Mouse (Mus musculus): ENCODE results near the gene Nisch. TPM values are rescaled to one million over a fixed set of nuclear protein-coding genes. Genes with fewer than 3 reads are reported as not detected.

The Nisch gene
- total and polyA plus RNA-seq, 3 experiments, result 46.3 to 180 (median 85.2) TPM

DNA sequence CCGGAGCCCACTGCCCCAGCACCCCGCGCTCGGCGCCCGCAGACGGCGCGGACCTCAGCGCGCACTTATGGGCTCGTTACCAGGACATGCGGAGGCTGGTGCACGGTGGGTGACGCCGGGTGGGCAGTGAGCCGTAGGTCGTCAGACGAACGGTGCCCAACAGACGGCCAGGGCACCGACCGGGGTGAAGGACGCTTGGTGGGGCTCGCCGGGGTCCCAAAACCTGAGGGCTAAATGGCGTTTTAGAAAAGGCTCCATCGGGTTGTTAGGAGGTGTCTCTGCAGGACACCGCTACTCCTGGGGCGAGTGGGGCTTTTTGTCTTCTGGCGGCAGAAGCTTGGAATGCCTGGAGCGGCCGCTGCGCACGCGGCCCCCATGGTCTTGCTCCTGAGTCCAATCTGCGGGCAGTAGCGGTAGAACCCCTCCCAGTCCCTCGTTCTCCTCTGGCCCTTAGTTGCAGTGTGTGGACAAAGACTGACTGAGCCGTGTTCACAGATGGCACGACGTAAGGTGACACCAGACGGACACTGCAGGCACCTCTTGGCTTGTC, 85.4 kb downstream of the Nisch start:
- in situ Hi-C loops (cut with MboI; ENCODE audit: low pct_ligation_motif_present, low pct_unique_long_range_greater_than_20kb, low sequenced_read_pairs), result no loop called here
- Histone ChIP-seq H3K4me3 (replicated peaks in 1 of 3; ENCODE audit: low read depth in 2 of 3, low read length in 2 of 3, poor library complexity in 1 of 3) (peak overlapping the region; percentile 25 to 83 (median 32)), H3K4me2 (ENCODE audit: insufficient read depth, low read depth, poor library complexity, severe bottlenecking) (peak overlapping the region; percentile 80), H3K27me3 (replicated peaks) (peaks cover 33% of the 10 kb centered on the region), H3K9me3 (replicated peaks; ENCODE audit: low read length) (no peaks in the 10 kb centered on the region), H3K27ac (ENCODE audit: insufficient read depth, low read depth) (no peak overlapping the region), H3K9ac (ENCODE audit: insufficient read depth, low read depth) (peak overlapping the region; percentile 48), H3K79me2 (replicated peaks; ENCODE audit: control insufficient read depth, extremely low read depth, insufficient read depth, poor library complexity, severe bottlenecking) (peaks cover 11% of the 10 kb centered on the region), H3K4me1 (ENCODE audit: control insufficient read depth in 1 of 2, insufficient read depth in 2 of 2) (peaks cover 10 to 14% of the 10 kb centered on the region in 2 experiments), H3K36me3 (replicated peaks in 1 of 2; ENCODE audit: control insufficient read depth in 1 of 2, insufficient read depth in 1 of 2, low read length in 1 of 2) (peaks cover 11 to 14% of the 10 kb centered on the region in 2 experiments)
- dilution Hi-C loops (cut with MboI; ENCODE audit: extremely low pct_ligation_motif_present, extremely low pct_unique_long_range_greater_than_20kb, low sequenced_read_pairs), result no loop called here
- TF ChIP-seq MXI1 (IDR thresholded peaks at IDR 0.05; ENCODE audit: low read depth, low read length), result no peak
- no peak for TF ChIP-seq CTCF (conservative IDR thresholded peaks at IDR 0.05 in 1 of 2, IDR thresholded peaks at IDR 0.05 in 1 of 2; ENCODE audit: low read depth in 2 of 2, low read length in 2 of 2)
- no peak for TF ChIP-seq ZMIZ1 (IDR thresholded peaks at IDR 0.05; ENCODE audit: low read depth, low read length)
- TF ChIP-seq NELFE (IDR thresholded peaks at IDR 0.05; ENCODE audit: low read depth, low read length), result no peak
- TF ChIP-seq JUN (IDR thresholded peaks at IDR 0.05; ENCODE audit: insufficient read depth, low read depth, low read length), result no peak
- no peak for TF ChIP-seq TBP (conservative IDR thresholded peaks at IDR 0.05; ENCODE audit: low read depth, low read length)
- no peak for DNase-seq (ENCODE audit: extremely low read depth)

DNA sequence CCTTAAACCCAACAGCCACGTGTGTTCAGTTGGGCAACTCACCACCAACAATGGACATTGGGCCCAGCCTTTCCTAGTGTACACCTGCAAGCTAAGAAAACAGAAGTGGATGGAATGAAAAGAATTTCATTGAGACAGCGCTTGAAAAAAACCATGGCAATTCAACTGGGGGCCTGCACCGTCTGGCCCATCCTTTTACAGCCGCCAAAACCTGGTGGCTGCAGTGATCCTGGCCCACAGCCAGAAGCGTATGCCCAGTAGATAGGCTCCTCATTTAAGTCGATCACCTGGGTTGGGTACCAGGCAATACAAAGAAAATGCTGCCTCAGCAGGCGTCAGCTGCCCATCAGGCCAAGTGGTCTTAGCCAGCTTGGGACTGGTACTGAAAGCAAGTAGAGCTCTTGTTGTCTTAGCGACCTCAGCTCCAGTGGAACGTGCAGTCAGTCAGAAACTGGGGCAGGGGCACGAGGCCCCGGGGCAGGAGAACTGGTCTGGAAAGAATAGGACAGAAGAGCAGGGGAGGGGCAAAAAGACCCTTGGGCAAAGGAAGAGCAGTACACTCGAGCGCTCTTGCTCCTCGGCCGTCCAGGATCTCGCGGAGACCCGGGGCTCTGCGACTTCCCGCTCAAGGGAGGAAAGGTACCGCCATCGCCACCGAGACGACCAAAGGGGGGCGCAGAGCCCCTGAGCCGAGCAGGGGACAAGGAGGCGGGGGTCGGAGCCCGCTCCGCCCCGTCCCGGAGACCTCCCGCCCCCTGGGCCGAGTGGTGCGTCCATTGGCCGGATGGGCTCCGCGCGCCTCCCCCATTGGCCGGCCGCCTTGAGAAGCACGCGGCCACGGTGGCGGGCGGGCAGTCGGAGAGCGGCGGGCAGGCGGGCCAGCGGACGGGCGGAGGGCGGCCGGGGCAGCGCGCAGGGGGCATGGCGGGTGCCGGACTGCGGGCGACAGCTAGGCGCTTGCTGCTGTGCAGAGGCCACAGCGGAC, 86.2 kb downstream of the Nisch start, which contains the start of gene Nt5dc2:
Gene Nt5dc2 (plus strand): TSS at position 818 of the 985 bp plus-strand sequence.
- Histone ChIP-seq H3K27ac (ENCODE audit: insufficient read depth, low read depth) (peak within 1 kb of the TSS; percentile 2; the same call in 1 of the 2 replicates), H3K9ac (ENCODE audit: insufficient read depth, low read depth) (peak within 1 kb of the TSS; percentile 48), H3K4me2 (ENCODE audit: insufficient read depth, low read depth, poor library complexity, severe bottlenecking) (peak within 1 kb of the TSS; percentile 80), H3K4me3 (replicated peaks in 1 of 3; ENCODE audit: low read depth in 2 of 3, low read length in 2 of 3, poor library complexity in 1 of 3) (peak within 1 kb of the TSS; percentile 25 to 83 (median 32)), H3K9me3 (replicated peaks; ENCODE audit: low read length) (no peaks in the 10 kb centered on the region), H3K4me1 (ENCODE audit: control insufficient read depth in 1 of 2, insufficient read depth in 2 of 2) (peaks cover 13 to 19% of the 10 kb centered on the region in 2 experiments), H3K36me3 (replicated peaks in 1 of 2; ENCODE audit: control insufficient read depth in 1 of 2, insufficient read depth in 1 of 2, low read length in 1 of 2) (peaks cover 5 to 14% of the 10 kb centered on the region in 2 experiments), H3K79me2 (replicated peaks; ENCODE audit: control insufficient read depth, extremely low read depth, insufficient read depth, poor library complexity, severe bottlenecking) (peaks cover 11% of the 10 kb centered on the region), H3K27me3 (replicated peaks) (peaks cover 33% of the 10 kb centered on the region)
- no peak for DNase-seq (ENCODE audit: extremely low read depth)
- dilution Hi-C loops (cut with MboI; ENCODE audit: extremely low pct_ligation_motif_present, extremely low pct_unique_long_range_greater_than_20kb, low sequenced_read_pairs) (no loop called here), in situ Hi-C loops (cut with MboI; ENCODE audit: low pct_ligation_motif_present, low pct_unique_long_range_greater_than_20kb, low sequenced_read_pairs) (no loop called here)
- TF ChIP-seq NRF1 (IDR thresholded peaks at IDR 0.05; ENCODE audit: low read depth, low read length), result 0 out of 2 replicates have a peak, but pooled peaks have one; percentile 31
- TF ChIP-seq SIN3A (IDR thresholded peaks at IDR 0.05; ENCODE audit: low read length), result 0 out of 2 replicates have a peak, but pooled peaks have one; percentile 31
- no peak for TF ChIP-seq ETS1 (conservative IDR thresholded peaks at IDR 0.05; ENCODE audit: low read depth, low read length)
- no peak for TF ChIP-seq HCFC1 (IDR thresholded peaks at IDR 0.05; ENCODE audit: low read depth, low read length)
- TF ChIP-seq MYC (IDR thresholded peaks at IDR 0.05; ENCODE audit: low read depth, low read length), result no peak
- TF ChIP-seq MAZ (IDR thresholded peaks at IDR 0.05; ENCODE audit: low read depth, low read length), result peak; percentile 59; the same call in 1 of the 2 replicates
- no peak for TF ChIP-seq IRF4 (IDR thresholded peaks at IDR 0.05; ENCODE audit: low read depth, low read length)
- no peak for TF ChIP-seq UBTF (IDR thresholded peaks at IDR 0.05; ENCODE audit: low read depth, low read length)
- no peak; the same call in 1 of the 2 replicates for TF ChIP-seq RAD21 (IDR thresholded peaks at IDR 0.05; ENCODE audit: low read depth, low read length)
- no peak for TF ChIP-seq ZNF384 (IDR thresholded peaks at IDR 0.05; ENCODE audit: low read depth, low read length)
- peak; percentile 33; the same call in 1 of the 2 replicates for TF ChIP-seq MXI1 (IDR thresholded peaks at IDR 0.05; ENCODE audit: low read depth, low read length)
- no peak for TF ChIP-seq USF1 (IDR thresholded peaks at IDR 0.05; ENCODE audit: low read depth, low read length)
- no peak for TF ChIP-seq ZC3H11A (IDR thresholded peaks at IDR 0.05; ENCODE audit: low read depth, low read length)
- 0 out of 2 replicates have a peak, but pooled peaks have one; percentile 17 for TF ChIP-seq TCF12 (IDR thresholded peaks at IDR 0.05; ENCODE audit: low read depth, low read length)
- no peak for TF ChIP-seq EP300 (IDR thresholded peaks at IDR 0.05; ENCODE audit: low read length)
- no peak for TF ChIP-seq JUN (IDR thresholded peaks at IDR 0.05; ENCODE audit: insufficient read depth, low read depth, low read length)
- no peak; the same call in 1 of the 2 replicates for TF ChIP-seq MEF2A (IDR thresholded peaks at IDR 0.05; ENCODE audit: borderline replicate concordance, low read depth, low read length)
- peak; percentile 77; the same call in 1 of the 2 replicates for TF ChIP-seq MAFK (IDR thresholded peaks at IDR 0.05; ENCODE audit: insufficient replicate concordance, low read length)
- peak in 1 of 2 experiments; percentile 38; a peak in 2 of 4 replicates for TF ChIP-seq CTCF (conservative IDR thresholded peaks at IDR 0.05 in 1 of 2, IDR thresholded peaks at IDR 0.05 in 1 of 2; ENCODE audit: low read depth in 2 of 2, low read length in 2 of 2)
- TF ChIP-seq BHLHE40 (IDR thresholded peaks at IDR 0.05; ENCODE audit: low read depth, low read length), result no peak
- no peak for TF ChIP-seq ELF1 (IDR thresholded peaks at IDR 0.05; ENCODE audit: low read depth, low read length)
- peak; percentile 59 for TF ChIP-seq POLR2A (IDR thresholded peaks at IDR 0.05; ENCODE audit: low read depth, low read length)
